Mouse (Mus musculus) cerebellum, postnatal 14 days (tissue): Measurements from ENCODE around the gene Rhog.
"Not testable (repeated sequence)": the region's sequence is repeated elsewhere in the genome, so short reads cannot be mapped to it uniquely, and the experiment has no call there.

ENCODE experiments used
- DNase-seq, 2 experiments: peaks; one replicate each; pipeline ENCODE4 v3.0.0; 2021; ENCODE audit warnings: mixed read lengths in 2 of 2

Gene Rhog

GRCm38 (mm10) chr7:102255954-102256353, at the start of gene Rhog:
Gene Rhog (minus strand): TSS chr7:102256054.
- DNase-seq: no peak

- DNase-seq: peak; percentile 5 to 10
Observed at GRCm38 (mm10) chr7:102305596-102305995, 49.7 kb upstream of the Rhog start.

- DNase-seq: no peak
Observed at GRCm38 (mm10) chr7:102302471-102302870, 46.6 kb upstream of the Rhog start.

- DNase-seq: no peak
Observed at GRCm38 (mm10) chr7:102300761-102301160, 44.9 kb upstream of the Rhog start.

GRCm38 (mm10) chr7:102293234-102293633, 37.4 kb upstream of the Rhog start:
- DNase-seq: no peak

GRCm38 (mm10) chr7:102292228-102292627, 36.4 kb upstream of the Rhog start:
- DNase-seq: no peak

- no peak for DNase-seq
Observed at GRCm38 (mm10) chr7:102289466-102289865, 33.6 kb upstream of the Rhog start.

GRCm38 (mm10) chr7:102282261-102282660, 26.4 kb upstream of the Rhog start:
- DNase-seq: no peak

GRCm38 (mm10) chr7:102281403-102281802, 25.5 kb upstream of the Rhog start:
- no peak for DNase-seq

- peak; percentile 31 to 50 for DNase-seq
Observed at GRCm38 (mm10) chr7:102272422-102272948, 16.6 kb upstream of the Rhog start.

- DNase-seq: no peak
Observed at GRCm38 (mm10) chr7:102268395-102268748, 12.5 kb upstream of the Rhog start.

- DNase-seq: peak in 1 of 2 experiments; percentile 59
Observed at GRCm38 (mm10) chr7:102267601-102268394, 11.9 kb upstream of the Rhog start, which contains the start of gene Stim1. Gene Stim1 (plus strand): TSS chr7:102267806.

- DNase-seq: peak; percentile 98 to 99
Observed at GRCm38 (mm10) chr7:102267113-102267579, 11.3 kb upstream of the Rhog start.

- peak in 1 of 2 experiments; percentile 13 for DNase-seq
Observed at GRCm38 (mm10) chr7:102266401-102267042, 10.7 kb upstream of the Rhog start.

- DNase-seq: not testable (repeated sequence)
Observed at GRCm38 (mm10) chr7:102266021-102266400, 10.2 kb upstream of the Rhog start.

GRCm38 (mm10) chr7:102263020-102263419, 7.2 kb upstream of the Rhog start:
- no peak for DNase-seq

GRCm38 (mm10) chr7:102260518-102260917, 4.7 kb upstream of the Rhog start:
- DNase-seq: no peak

- DNase-seq: no peak
Observed at GRCm38 (mm10) chr7:102259716-102260479, 4.0 kb upstream of the Rhog start.

GRCm38 (mm10) chr7:102258753-102259152, 2.9 kb upstream of the Rhog start:
- no peak for DNase-seq

- DNase-seq: peak; percentile 87 to 95
Observed at GRCm38 (mm10) chr7:102258189-102258588, 2.3 kb upstream of the Rhog start.

- DNase-seq: no peak
Observed at GRCm38 (mm10) chr7:102256636-102257035, 782 bp upstream of the Rhog start.

GRCm38 (mm10) chr7:102253631-102254030, 2.2 kb downstream of the Rhog start:
- DNase-seq: no peak

- DNase-seq: peak; percentile 92 to 93
Observed at GRCm38 (mm10) chr7:102250631-102251214, 5.1 kb downstream of the Rhog start.
